Mouse (Mus musculus): ENCODE measurements around the gene Pex1.

GRCm38 (mm10) chr5:3596399-3596766, 517 bp downstream of the Pex1 start, which contains the start of gene Rbm48:
- TF ChIP-seq CTCF (IDR thresholded peaks at IDR 0.05; ENCODE audit: insufficient read depth, low read depth, low read length) (peak; percentile 42; the same call in 1 of the 2 replicates), POLR2A (IDR thresholded peaks at IDR 0.05; ENCODE audit: insufficient read depth, low read depth, low read length) (no peak)
